Mouse (Mus musculus) B cell, adult 62 days (primary cell): ENCODE results near the gene Slc2a5. TPM values are rescaled to one million over a fixed set of nuclear protein-coding genes. Genes with fewer than 3 reads are reported as not detected.

ENCODE experiments used
- total RNA-seq: library from RNA; stranded (reverse); gene quantifications from 4 replicates; pipeline ENCODE4 v1.2.4, GENCODE M21; 2023

Gene Slc2a5
- total RNA-seq: not detected in 4 replicates

GRCm38 (mm10) chr4:150119055-150119454 lies at the start of gene Slc2a5:
Gene Slc2a5, plus strand, starts transcription at chr4:150119283.

GRCm38 (mm10) chr4:150087161-150087889 lies 31.8 kb upstream of the Slc2a5 start, which contains the start of gene Gpr157:
Gene Gpr157, plus strand, starts transcription at chr4:150087365.

Other genes with a start within 250 kb of the Slc2a5 start
- 2.5 to 3.3 TPM (median 2.8 TPM) in 4 replicates for gene Spsb1, start 164.2 kb upstream of the Slc2a5 start, total RNA-seq
- 11.7 to 14.2 TPM (median 12.7 TPM) in 4 replicates for gene H6pd, start 110.3 kb upstream of the Slc2a5 start, total RNA-seq
- gene Gpr157, start 31.9 kb upstream of the Slc2a5 start, total RNA-seq: 0.94 to 1.4 TPM (median 1.1 TPM) in 4 replicates
- not detected in 4 replicates for gene Slc2a7, start 29.7 kb downstream of the Slc2a5 start, total RNA-seq
- not detected in 4 replicates for gene Car6, start 82.0 kb downstream of the Slc2a5 start, total RNA-seq
- gene Eno1, start 117.4 kb downstream of the Slc2a5 start, total RNA-seq: 107 to 121 TPM (median 113 TPM) in 4 replicates
- 192 to 204 TPM (median 199 TPM) in 4 replicates for gene Rere, start 162.4 kb downstream of the Slc2a5 start, total RNA-seq